Mouse (Mus musculus) adipocyte (in vitro differentiated cells): ENCODE results near the gene Ehbp1.

Source experiments
- DNase-seq: peaks from one replicate; pipeline ENCODE4 v3.0.0-alpha.2; 2016; ENCODE audit warnings: low spot score

Gene Ehbp1

DNA sequence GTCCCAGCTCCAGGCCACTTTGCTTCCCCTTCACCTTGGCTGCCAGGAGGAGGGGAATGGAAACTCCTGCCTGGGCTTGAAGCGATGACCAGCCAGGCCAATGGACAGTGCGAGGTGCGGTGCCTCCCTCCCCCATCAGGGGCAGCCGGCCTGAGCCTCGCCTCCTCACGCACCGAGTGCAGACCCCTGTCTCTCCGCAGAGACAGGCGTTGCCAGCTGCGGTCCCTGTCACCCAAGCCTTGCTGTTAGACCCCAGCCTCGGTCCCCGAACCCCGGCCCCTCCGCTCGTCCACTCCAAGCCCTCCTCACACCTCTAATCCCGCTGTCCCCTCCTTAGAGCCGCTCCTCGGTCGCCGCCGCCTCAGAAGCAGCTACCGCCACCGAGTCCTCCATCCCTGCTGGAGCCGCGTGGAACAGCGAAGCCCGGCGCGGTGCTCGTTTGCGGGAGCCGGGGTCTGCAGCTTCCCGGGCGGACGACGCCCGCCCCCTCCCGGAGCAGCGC is 55.7 kb downstream of the Ehbp1 start:
- DNase-seq, result peak; percentile 33

DNA sequence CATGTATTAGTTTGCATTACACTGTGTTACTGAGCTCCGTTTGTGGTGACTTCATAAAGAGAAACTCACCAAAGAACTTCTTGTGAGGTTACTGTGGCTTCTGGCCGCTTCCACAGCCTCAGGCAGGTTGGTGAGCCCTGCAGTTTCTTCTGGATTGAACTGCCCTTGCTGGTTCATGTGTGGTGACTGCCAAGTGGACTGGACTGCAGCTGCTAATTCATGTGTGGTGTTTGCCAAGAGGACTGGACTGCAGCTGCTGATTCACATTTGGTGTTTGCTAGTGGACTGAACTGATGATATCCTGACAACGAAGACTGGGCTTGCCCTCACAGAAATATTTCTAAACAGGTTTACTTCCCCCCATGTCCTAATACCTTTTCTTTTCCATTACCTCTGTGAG is 65.4 kb downstream of the Ehbp1 start:
- no peak for DNase-seq

DNA sequence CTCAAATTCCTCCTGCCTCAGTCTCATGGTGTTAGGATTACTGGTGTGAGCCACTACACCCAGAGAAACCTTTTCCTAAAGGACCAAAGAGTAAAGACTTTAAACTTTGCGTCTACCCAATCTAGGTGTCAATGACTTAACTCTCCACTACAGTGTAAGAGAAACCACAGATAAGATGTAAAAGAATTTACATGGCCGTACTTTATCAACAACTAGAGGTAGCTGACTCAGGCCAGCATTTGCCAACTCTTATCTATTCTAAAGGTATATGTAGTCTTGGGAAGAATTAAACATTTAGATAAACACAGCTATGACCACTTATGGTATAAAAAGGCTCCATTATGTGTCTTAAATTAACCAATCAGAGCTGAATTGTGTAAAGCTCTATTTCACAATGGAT is 67.9 kb downstream of the Ehbp1 start:
- no peak for DNase-seq

DNA sequence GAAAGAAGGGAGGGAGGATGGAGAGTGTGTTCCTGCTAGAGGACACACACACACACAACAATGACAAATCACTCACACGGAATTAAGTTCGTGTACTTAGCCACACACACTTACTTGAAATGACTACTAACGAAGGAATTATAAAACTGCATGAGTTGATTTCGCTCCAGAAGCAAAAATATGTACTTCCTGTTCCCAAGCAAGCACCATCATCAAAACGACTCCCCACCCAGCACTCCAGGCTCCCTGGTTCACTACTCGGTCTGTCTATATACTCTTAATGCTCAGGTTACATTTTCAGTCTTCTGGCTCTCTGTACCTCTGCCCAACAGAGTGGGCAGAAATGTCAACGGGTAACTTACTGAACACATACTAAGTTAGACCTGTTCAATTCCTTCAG is 68.7 kb downstream of the Ehbp1 start:
- DNase-seq, result no peak

DNA sequence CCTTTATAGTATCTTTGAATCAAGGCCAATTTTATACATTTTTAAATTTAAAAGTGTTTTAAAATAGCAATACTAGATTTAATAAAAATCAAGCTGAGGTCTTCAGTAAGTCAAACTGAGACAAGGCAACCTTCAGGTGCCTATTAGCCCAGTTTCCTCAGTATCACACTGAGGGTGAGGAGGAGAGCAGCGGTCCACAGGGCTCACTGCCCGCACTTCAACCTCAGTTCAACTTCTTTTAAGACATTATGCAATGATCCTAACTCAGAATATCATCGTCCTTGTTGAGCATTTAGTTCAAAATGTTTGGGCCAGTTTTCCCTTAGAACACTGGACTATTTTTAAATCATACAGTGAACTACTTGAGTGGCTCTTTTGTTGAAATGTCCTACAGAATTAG is 70.2 kb downstream of the Ehbp1 start:
- DNase-seq, result no peak

DNA sequence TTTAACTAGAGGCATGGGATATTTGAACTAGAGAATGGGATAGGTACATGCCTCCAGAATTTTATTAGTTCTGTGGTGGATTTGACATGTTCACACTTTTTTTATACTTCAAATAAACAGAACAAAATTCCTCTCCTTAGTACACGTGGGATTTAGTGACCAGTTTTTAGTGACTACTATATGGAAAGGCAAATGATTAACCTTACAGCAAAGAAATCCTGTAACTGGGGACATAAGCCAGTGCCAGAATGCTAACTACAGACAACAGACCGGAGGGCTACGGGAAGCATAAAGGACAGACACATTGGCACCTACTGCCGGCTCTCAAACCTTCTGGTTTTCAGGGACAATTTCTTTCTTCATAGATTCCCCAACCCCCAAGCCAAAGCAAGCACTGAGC is 72.4 kb downstream of the Ehbp1 start:
- DNase-seq, result no peak

DNA sequence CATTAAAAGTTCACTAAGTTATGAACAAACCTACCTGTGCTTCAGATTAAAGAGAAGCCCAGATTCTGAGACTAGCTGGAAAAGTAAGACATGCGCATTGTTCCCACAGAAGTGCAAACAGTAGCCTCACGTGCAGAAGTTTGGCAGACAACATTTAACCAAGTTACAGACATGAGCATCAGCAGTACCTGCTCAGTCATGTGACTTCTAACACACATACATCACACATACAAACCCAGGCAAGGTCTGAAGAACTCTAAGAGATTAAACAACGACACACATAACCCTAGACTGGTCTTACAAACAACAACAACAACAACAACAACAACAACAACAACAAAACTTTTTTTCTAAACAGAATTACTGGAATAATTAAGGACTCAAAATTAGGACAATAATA is 72.9 kb downstream of the Ehbp1 start:
- DNase-seq, result no peak

DNA sequence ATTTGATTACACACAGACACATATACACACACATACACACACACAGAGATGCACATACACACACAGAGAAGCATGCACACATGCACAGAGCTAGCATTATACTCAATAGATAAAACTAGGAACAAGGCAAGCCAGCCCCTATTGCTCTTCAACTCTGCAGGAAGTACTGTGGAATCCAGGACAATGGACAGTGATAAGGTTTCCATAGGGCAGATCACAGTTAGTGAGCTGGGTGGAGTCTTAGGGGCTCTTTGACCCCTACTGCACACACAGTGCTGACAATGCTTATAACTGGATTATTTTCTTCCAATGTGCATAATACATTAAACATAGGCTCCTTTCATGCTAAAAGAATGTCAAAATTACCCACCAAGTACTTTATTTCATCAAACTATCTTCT is 75.1 kb downstream of the Ehbp1 start:
- DNase-seq, result no peak

DNA sequence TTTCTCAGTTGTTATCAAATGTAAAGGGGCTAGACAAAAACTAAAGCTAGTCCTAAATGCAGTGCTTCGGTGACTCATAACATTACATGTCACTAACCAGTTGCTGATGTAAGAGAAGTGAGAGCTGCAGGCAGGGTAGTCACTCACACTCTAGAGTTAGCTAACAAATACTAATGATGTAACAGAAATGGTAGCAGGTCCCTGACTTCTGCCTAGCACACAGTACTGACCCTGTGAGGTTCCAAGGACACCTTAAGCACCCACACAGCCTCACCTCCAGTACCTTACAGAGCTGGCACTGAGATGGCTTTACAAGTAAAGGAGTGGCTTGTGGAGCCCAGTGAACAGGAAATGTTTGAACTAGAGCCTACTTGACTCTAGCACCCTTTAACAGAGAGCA is 86.7 kb downstream of the Ehbp1 start:
- no peak for DNase-seq

DNA sequence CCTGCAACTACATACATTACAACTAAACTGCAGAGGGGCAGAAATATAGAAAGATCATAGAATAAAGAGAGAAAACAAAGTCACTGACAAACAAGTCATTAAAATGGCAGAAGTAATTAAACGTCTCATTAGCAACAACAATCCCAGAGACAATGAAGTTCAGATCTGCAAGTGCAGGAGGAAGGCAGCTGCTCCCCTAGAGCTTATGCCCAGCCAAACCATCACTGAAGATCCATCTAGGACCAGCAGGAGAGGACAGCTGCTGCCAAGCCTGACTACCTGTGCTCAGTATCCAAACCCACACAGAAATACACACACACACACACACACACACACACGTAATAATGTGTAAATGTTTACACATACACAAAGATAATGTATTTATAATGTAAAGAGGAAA is 92.7 kb downstream of the Ehbp1 start:
- DNase-seq, result no peak

DNA sequence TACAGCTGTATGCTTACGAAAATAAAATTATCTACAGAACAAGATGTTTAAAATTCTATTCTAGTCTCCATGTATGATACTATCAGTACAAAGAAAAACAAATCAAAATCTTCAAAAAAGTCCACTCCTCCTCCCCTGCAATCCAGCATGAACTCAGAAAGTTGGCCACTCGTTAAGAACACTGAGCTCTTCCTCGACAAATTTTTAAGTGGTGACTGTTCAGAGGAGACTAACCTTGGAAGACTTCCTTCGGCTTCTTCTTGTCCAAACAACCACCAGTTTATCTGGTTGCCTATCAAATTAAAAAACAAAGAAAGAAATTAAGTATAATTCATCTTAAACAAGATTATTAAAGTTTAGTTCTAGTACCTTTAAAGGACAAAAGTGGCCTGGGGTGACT is 94.4 kb downstream of the Ehbp1 start:
- no peak for DNase-seq

DNA sequence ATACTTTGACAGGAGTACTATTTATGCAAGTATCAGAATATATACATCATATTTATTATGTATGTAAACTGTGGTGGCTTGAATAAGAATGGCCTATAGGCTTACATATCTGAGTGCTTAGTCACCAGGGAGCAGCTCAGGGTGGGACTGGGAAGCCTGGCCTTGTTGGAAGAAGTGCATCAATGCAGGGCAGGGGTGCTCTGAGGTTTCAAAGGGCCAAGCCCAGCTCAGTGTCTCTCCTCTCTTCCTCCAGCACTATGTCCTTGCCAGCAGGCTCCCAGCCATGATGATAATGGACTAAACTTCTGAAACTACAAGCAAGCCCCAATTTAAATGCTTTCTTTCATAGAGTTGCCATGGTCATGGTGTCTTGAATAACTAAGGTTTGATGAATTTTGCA is 95.0 kb downstream of the Ehbp1 start:
- DNase-seq, result no peak

DNA sequence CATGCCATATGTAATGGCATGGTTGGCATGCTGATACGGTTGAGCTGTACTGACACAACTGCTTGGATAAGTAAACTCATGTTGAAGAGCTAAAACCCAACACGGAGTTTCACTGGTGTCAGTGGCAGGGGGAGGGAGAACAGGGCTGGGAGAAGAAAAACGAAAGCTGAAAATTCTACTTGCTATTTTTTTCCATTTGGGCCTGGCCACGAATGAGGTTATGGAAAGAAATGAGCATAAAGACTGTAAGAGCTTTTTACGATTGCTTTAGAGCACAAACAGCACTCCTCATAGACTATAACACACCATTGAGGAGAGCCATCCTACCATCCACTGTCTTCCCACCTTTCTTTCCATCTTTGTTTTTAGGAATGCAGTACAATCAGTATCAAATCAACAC is 106.5 kb downstream of the Ehbp1 start:
- DNase-seq, result no peak

DNA sequence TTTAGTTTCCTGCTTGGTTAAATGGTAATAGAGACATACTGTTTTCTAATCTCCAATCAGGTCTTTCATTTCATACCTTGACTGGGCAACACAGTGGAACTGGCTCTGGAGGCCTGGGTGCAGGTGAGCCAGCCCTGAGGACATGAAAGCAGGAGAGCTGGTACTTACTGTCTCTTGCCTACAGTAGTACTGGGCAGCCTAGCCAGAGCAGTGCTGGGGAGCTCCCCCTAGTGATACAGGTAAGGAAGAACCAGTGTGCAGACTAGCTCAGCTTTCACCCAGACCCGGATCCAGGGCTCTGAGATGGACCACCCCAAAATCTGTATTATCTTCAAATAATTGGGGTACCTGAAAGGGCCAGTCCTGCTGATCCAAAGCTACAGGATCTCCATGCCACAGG is 107.4 kb downstream of the Ehbp1 start:
- no peak for DNase-seq

DNA sequence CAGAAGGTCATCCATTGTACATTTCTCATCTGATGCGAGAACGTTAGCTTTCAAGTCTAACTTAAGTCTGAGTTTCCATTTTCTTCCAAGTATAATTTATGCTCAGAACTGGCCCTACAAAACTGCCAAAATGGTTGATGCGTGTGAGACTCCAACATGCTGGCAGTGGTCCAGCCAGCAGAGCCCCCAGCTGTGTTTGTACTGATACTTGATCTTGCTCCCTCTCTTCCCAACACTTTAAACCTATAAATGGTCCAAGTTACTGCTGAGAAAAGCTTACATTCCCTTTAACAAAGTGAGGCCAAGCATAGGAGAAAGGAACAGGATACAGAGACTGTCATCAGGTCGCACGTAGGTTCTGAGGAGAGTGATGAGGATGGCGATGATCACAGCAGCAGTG is 111.2 kb downstream of the Ehbp1 start:
- no peak for DNase-seq

DNA sequence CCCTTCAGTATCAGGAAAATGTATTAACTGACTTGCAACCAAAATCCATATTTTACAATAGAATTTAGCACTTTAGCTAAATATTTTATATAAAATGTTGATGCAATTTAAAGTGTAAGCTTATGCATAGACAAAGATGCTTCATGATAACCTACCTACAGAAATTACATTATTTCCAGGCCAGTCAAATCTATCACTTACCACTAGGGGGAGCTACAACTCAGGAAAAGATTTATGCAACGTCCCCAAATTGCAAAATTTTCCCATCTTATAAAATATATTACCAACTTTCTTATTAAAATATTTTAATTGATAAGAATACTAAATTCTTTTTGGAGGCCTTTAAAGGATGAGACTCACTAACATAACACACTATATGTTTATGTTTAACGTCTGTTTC is 116.5 kb downstream of the Ehbp1 start:
- DNase-seq, result peak; percentile 67

DNA sequence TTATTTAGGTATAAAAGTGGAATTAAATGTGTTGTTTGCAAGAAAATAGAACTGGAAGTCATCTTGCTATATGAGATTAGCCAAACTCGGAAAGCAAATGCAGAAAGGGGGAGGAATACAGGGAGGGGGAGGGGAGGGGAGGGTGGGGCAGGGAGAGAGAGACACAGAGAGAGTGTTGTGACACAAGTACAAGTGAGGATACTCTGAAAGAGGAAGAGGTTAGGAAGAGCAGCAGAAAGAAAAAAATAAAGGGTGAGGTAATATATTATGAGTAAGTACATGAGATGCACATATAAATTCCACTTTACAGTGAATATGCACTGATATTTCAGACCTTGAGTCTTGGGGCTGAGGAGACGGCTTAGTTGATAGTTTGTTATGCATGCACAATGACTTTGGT is 123.9 kb downstream of the Ehbp1 start:
- no peak for DNase-seq

DNA sequence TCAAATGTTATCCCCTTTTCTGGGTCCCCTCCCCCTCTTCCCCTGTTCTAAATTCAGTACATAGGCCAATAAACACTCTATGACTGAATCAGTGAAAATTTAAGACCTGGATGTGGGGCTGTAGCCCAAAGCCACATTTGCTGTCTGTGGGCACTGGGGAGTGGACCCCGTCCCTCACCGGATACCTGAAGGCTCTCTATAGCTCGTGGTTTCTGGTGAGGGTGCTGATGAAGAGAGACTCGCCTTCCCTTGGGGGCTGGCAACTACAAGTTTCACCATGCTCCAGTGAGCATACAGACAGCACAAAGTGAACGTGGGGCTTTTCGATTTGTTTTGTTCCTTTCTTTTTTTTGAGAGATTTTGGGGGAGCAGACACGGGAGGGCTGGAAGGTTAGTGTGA is 125.2 kb downstream of the Ehbp1 start:
- no peak for DNase-seq

DNA sequence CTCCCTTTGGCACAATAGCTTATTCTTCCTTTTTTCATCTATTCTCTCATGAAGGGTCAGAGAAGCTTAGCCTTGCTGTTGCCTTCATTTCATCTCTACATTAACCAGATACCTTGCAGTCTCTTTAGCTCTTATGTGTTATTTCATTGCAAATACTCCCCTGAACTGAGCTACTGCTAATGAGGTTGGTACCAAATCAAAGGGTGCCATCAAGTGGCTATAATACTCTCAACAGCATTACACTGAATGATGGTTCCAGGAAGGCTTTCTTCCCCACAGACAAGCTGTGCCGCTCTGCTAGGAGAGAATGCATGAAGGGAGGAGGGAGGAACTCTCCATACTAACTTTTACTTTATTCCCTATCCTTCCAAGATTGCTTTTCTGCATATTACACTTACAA is 135.5 kb downstream of the Ehbp1 start:
- peak; percentile 50 for DNase-seq

DNA sequence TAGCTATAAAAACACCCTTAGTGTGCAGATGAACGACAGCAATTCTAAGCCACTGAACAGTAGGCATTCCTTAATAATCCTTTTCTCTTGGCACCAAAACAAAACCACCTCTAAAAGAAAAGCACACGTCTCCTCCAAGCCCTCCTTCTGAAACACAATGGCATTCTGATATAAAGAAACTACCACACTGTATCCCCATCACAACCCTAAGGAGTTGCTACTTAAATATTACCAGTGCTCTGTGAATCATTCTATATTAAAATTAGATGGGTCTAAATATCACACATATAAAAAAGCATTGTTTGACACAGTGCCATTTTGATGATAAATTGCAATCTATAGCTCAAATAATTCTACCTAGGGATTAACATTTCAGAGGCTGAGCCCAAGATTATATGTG is 135.9 kb downstream of the Ehbp1 start:
- DNase-seq, result no peak

DNA sequence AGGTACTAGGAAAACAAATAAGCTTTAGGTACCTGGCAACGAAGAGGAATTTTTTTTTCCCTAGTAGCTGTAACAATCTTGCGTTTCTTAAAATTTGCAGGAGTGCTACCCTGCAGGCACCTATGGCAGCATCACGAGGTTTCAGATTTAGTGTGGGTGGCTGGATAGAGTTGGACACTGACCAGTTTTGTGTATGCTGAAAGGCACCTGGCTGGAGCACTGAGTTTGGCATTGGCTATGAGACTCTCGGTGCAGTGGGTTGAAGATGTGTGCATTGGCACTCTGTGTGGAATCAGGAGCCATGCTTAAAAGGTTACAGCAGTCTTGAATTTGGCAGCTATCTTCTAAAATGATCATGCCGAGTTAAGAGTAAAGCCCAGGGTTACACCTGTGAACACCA is 138.7 kb downstream of the Ehbp1 start:
- DNase-seq, result no peak

DNA sequence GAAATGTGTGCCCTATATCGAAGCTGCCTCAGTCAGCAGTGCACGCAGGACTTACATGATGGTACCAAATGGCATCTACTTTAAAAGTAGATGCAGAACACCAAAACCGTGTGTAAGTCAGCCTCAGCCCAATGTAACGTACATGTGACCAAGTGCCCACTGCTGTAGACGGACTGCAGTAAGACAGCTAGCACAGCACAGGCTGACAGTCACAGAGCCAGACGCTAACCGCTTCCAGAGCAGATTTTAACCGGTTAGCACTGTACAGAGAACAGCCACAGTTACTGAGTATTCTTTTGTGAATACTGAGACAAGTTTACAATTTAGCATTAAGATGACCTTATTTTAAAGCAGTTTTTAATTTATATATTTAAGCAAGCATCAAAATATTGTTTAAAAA is 141.0 kb downstream of the Ehbp1 start:
- no peak for DNase-seq

DNA sequence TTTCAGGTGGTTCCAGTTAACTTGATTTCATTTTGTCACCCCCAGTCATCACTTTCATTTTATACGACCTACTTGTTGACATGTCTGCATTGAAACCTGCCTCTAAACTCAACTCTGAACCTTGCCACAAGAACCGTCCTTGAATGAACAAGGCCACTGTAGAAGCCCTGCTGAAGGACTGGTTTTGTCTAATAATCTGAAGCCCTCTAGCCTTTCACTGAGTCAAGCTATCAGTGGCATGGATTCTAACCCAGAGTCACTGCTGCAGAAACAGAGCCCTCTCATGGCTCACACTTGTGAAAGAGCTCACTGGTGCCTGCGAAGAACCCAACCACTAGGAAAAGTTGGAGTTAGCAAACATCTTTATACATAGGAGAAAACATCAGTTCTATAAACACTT is 142.2 kb downstream of the Ehbp1 start:
- DNase-seq, result no peak

DNA sequence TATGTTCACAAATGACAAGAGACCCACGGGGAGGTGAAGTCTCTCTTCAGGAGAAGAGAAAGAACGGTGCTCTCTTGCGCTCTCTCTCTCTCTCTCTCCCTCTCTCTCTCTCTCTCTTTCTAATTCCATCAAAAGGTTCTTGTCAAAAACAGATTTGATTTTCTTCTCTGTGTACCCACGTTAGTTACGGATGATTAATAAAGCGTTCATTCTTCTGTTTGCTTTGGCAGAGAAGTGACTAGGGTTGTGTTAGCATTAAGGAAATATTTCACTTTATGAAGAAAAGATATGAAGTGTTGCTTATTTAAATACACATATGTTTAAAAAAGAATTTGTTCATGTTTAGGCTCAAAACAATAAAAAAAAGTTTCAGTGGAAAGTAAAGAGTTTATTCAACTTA is 143.7 kb downstream of the Ehbp1 start:
- DNase-seq, result no peak

DNA sequence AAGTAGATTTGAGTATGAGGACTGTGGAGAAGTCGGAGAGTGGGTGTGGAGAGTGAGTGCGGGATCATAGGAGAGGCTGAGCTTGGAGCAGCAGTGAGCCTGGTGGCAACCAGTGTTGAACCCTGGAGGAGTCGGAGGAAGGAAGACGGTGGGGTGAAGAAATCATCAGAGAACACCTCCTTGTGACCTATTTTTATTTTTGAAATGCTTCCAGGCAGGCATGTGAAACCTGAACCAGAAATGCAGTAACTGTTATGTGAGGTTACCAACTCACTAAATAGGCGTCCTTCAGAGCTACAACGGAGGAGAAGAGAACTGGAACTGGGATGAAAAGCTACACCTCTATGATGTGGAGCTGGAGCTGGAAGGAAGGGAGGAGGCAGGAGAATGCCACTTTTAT is 144.2 kb downstream of the Ehbp1 start:
- DNase-seq, result no peak
